Mouse (Mus musculus) embryonic fibroblast, embryonic 13.5 days (primary cell): Measurements from ENCODE around the gene Mgat4a. TPM values are rescaled to one million over a fixed set of nuclear protein-coding genes. Genes with fewer than 3 reads are reported as not detected.
A peak's percentile ranks its signal among the peaks of the same experiment; 100 is the strongest.

Experiments used
- H3K27ac ChIP-seq: 2 replicates; pipeline ENCODE4 v1.5.1; 2012; ENCODE audit warnings: low read length, control low read depth, inconsistent platforms; ENCODE audit not compliant: insufficient read depth
- H3K4me1 ChIP-seq: 2 replicates; pipeline ENCODE4 v1.6.1; 2011; ENCODE audit warnings: low read length; ENCODE audit not compliant: control insufficient read depth, insufficient read depth
- H3K4me3 ChIP-seq: 2 replicates; pipeline ENCODE4 v1.5.1; 2011; ENCODE audit warnings: mild to moderate bottlenecking, control low read depth, low read length; ENCODE audit not compliant: insufficient read depth
- CTCF ChIP-seq: IDR thresholded peaks from 2 replicates; pipeline ENCODE4 v1.5.1; 2011; ENCODE audit warnings: mild to moderate bottlenecking, control low read depth, low read length, moderate library complexity, borderline replicate concordance; ENCODE audit not compliant: insufficient read depth
- POLR2A ChIP-seq: IDR thresholded peaks from 2 replicates; pipeline ENCODE4 v1.6.1; 2011; ENCODE audit warnings: low read depth, mild to moderate bottlenecking, control low read depth, low read length, moderate library complexity
- polyA plus RNA-seq: library from polyadenylated mRNA; stranded (reverse); fragments of >200 nt; gene quantifications from 2 replicates; pipeline ENCODE4 v1.2.4, GENCODE M21; 2011; ENCODE audit warnings: low read depth; ENCODE audit not compliant: missing spikeins, insufficient read length

Mgat4a gene
- 1.6 and 2.2 TPM in 2 replicates for polyA plus RNA-seq

DNA sequence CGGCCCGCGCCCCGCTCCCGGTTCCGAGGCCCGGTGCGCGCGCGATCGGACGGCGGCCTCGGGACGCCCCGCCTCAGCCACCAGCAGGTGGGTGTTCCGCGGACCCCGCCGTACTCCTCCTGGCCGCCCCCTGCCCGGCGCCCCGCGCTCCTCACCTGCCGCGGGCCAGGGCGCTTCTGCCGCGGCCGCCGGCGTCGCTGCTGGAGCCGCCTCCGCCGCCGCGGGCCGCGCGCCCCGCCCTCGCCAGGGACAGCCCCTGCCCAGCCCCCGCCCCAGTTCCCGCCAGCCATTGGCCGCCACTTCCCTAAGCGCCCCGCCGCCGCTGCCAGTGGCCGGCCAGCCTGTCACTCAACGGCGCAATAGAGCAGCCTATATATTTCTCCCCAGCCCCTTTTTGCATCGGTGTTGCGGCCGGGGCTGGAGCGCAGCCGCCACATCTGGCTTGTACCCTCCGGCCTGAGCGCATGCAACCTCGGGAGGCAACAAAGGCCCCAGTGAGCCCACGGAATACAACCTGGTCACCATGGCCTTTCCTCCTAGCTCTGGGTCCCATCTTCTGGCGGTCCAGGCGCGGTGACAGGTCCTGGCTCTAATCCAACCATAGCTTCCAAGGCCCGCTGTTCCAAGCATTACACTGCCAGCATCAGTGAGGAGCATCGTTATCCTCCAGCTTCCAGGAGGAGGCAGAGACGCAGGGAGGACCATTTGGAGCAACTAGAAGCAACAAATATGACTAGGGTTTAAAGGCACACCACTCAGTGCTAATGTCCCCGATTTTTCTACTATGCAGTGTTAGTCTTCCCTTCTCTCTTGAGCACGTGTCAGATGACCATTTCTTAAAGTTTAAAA lies at the start of gene Mgat4a:
Mgat4a (minus strand) TSS at position 207 of the 849 bp plus-strand sequence.
- Histone ChIP-seq H3K27ac (no peak within 1 kb of the TSS), H3K4me3 (peak within 1 kb of the TSS; percentile 53), H3K4me1 (no peaks in the 10 kb centered on the region)
- TF ChIP-seq CTCF: no peak
- TF ChIP-seq POLR2A: peak; percentile 68

DNA sequence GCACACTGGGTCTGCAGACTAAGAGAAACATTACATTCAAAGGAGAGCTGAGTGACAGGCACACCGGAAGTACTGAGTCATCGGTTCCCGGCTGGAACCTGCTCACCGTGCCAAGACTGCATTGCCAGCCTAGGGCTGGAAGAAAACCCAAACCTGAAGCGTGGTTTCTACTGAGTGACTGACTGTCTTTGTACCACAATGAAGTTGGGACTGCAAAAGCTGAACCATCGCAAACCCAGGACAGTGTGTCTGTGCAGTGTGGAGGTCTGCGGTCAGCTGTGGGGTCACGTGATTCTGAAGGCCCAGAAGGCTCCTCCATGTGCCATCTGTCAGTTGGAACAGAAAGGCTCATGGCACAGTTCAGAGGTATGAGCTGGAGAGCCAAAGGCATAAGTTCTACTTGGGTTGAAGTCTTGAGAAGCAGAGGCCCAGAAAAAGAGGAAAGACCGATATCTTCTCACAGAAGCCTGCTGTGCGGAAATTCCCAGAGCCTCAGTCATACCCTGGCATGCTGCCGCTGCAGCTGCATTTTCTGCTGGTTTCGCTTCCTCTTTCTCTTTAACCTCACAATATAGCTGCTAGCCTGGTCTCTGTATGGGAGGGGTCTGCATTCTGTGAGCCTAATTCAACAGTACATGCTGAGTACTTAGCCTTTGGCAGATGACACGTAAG lies 45.1 kb upstream of the Mgat4a start:
- no peak overlapping the region for H3K4me3 ChIP-seq
- H3K27ac ChIP-seq: peak overlapping the region; percentile 91
- no peak for TF ChIP-seq CTCF
- TF ChIP-seq POLR2A: no peak
- H3K4me1 ChIP-seq: no peaks in the 10 kb centered on the region; the same call in 1 of the 2 replicates

DNA sequence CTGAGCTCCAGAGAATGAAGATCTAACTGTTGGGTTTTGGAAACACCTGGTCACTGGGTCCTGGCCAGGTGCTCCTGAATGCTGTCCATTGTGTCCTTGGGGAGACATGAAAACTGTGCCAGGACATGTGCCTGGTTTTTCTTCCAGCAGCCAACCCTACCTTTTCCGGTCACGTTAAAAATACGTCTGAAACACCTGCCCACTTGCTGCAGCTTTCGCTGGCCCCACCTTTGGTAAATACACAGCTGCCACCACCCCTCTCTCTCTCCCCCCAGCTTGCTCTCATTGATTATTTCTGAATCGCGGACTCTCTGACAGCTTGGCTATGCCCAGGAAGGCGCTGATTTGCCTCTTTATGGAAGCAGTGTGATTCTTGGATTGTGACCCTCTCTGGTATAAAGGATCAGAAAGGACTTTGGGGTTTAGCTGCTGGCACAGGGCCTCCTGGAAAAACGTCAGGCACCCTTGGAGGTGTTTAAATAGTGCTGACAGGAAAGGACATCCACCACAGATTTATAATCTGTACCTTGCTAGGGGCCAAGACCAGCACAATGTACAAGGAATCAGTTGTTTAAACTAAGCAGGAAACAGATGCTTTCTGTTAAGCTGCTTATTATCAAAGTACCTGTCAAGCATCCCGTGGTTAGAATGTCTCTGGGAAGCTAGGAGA lies 43.1 kb upstream of the Mgat4a start:
- Histone ChIP-seq H3K4me3 (no peak overlapping the region), H3K27ac (no peak overlapping the region), H3K4me1 (no peaks in the 10 kb centered on the region; the same call in 1 of the 2 replicates)
- TF ChIP-seq CTCF: no peak
- TF ChIP-seq POLR2A: no peak

DNA sequence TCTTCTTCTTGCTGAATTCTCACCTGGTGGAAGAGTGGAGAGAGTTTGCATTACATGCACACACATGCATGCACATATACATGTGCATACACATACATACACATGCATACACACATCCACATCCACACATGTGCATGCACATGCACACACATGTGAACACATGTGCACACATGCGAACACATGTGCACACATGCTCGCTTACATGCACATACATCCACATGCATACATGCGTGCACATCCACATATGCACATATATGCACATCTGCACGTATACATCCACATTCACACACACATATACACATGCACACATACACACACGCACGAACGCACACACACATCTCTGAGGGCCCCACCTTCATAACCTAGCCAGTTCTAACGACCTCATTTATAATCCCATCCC lies 42.4 kb upstream of the Mgat4a start:
- TF ChIP-seq CTCF: no peak
- TF ChIP-seq POLR2A: no peak
- H3K27ac ChIP-seq: no peak overlapping the region
- H3K4me3 ChIP-seq: no peak overlapping the region
- no peaks in the 10 kb centered on the region; the same call in 1 of the 2 replicates for H3K4me1 ChIP-seq

DNA sequence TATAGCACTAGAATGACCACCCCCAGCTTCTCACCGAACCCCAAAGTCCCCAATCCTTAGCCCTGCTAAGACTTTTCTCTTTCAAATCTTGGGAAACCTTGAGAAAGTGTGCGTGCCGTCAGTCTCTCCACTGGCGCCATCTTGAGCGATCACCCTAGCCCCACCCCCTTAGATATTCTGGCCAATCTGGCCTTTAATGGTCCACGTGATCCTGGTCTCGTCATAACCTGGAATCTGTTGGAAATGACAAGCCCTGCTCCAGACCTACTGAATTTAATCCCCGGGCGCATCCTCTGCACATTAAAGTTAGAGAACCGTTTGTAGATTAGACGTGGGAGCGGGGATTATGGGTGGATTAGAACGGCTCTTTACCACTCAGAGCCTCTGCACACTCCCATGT lies 38.9 kb upstream of the Mgat4a start:
- no peak overlapping the region for H3K27ac ChIP-seq
- no peaks in the 10 kb centered on the region for H3K4me1 ChIP-seq
- TF ChIP-seq POLR2A (no peak), CTCF (no peak)

DNA sequence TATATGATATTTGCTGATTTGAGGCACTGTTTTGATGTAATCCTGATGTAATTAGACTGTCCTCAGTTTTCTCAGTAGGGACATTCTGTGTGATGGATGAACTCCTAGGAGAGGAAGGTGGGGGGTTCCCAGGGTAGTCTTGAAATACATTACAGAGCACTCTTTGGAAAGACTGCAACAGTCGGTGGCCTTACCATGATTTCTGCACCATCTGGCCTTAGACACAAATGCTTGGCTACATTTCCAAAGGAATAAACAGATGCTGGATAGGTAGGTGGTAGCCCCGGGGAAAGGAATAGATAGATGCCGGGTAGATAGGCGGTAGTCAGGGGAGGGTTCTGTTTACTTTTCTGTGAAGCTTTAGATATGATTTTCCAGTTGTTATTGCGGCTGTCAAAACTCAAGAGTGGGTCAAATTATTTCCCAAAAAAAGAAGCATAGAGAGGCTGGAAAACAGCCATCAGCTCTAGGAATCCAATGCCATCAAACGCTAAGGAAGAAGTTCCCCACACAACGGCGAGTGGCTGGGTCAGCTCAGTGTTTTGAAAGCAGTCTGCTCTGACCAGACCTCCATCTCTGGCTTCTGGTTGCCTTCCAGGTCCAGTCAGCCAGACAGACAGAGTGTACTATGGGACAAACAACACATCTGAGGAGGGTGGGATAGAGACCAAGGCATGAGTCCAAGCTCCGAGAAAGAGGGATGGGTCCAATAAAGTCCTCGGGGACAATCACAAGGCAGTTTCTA lies 31.9 kb upstream of the Mgat4a start:
- H3K4me1 ChIP-seq: no peaks in the 10 kb centered on the region
- H3K27ac ChIP-seq: no peak overlapping the region
- TF ChIP-seq CTCF (no peak), POLR2A (no peak)
- no peak overlapping the region for H3K4me3 ChIP-seq

More for the DNA sequence above, 38.9 kb upstream of the Mgat4a start:
- H3K4me3 ChIP-seq: no peak overlapping the region

DNA sequence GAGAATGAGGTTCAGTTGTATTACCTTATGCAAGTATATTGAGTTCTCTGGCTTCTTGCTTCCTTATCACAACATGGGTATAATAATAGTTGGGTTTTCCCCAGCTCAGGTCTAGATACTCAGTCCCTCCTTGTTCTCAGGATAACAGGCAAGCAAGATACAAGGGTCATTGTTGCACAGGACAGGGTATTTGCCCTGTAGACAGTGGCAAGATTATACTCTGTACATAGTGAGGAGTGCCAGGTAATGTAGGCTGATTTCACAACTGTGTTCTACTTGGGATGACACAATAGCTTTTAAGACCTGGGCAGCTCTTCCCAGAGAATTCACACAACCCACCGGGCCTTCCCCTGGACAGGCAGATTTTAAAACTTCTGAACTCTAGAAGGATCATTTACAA lies 27.6 kb upstream of the Mgat4a start:
- no peak overlapping the region for H3K4me3 ChIP-seq
- TF ChIP-seq POLR2A (no peak), CTCF (no peak)
- H3K27ac ChIP-seq: no peak overlapping the region
- no peaks in the 10 kb centered on the region for H3K4me1 ChIP-seq

DNA sequence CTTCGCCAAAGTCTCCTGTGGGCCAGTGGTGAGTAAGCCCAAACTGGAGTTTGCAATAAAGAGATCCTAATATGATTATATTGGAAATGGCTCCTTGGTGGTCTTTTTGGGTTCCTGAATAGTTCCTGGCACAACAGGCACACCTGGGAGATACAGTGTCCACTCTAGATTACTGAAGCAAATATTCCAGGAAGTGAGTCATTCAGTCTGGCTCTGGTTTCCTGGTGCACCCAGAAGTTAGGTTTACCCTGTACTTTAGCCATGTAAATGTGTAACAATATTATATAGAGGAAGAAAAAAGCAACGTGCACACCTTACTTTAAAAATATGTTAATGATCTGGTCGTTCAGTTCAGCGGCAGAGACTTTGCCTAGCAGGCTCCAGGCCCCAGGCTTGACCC lies 25.9 kb upstream of the Mgat4a start:
- H3K4me1 ChIP-seq: no peaks in the 10 kb centered on the region
- no peak overlapping the region for H3K27ac ChIP-seq
- TF ChIP-seq CTCF (no peak), POLR2A (no peak)
- no peak overlapping the region for H3K4me3 ChIP-seq

DNA sequence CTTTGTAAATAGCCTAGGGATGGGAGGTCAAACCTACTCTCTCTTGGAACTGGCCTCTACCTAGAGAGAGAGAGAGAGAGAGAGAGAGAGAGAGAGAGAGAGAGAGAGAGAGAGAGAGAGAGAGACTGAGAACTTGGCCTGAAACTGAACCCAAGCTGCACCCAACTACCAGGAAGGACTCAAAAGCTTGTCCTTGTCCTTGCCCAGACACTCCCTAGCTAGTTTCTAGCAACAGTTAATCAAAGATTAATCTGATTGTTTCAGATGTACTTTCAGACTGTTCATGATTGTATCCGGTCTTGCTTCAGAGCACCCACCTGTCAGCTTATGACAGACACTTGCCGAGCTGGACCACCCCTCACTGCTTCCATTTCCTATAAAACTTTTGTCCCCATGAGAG lies 25.5 kb upstream of the Mgat4a start:
- TF ChIP-seq POLR2A: no peak
- TF ChIP-seq CTCF: no peak
- H3K4me3 ChIP-seq: no peak overlapping the region

DNA sequence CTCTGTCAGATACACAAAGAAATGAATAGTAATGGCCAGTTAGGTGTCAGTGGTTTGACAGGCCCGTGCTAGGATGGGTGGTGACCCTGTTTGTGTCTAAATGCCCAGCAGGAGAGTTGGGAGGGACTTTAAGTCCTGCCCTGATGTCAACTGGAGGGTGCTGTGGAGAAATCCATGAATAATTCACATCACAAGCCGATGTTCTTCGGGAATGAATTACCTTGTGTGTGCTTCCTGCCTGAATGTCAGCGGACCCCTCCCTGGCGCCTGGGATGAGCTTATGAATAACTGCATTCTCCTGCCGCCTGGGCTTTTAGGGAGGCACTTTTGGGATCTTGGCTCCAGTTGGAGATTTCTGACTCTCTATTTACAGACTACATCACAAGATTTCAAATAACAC lies 24.6 kb upstream of the Mgat4a start:
- TF ChIP-seq CTCF (no peak), POLR2A (no peak)
- H3K27ac ChIP-seq: no peak overlapping the region
- no peak overlapping the region for H3K4me3 ChIP-seq
- no peaks in the 10 kb centered on the region for H3K4me1 ChIP-seq

More for the DNA sequence above, 25.5 kb upstream of the Mgat4a start:
- Histone ChIP-seq H3K4me1 (no peaks in the 10 kb centered on the region), H3K27ac (no peak overlapping the region)
